Mouse (Mus musculus) hindlimb bud, embryonic 11.5 days (tissue): ENCODE data around the gene Rad54l.

Experiments
- DNase-seq: peaks from one replicate; pipeline ENCODE4 v3.0.0-alpha.2; 2012; ENCODE audit warnings: low read depth, low spot score; ENCODE audit errors: extremely low spot score

The Rad54l gene

DNA sequence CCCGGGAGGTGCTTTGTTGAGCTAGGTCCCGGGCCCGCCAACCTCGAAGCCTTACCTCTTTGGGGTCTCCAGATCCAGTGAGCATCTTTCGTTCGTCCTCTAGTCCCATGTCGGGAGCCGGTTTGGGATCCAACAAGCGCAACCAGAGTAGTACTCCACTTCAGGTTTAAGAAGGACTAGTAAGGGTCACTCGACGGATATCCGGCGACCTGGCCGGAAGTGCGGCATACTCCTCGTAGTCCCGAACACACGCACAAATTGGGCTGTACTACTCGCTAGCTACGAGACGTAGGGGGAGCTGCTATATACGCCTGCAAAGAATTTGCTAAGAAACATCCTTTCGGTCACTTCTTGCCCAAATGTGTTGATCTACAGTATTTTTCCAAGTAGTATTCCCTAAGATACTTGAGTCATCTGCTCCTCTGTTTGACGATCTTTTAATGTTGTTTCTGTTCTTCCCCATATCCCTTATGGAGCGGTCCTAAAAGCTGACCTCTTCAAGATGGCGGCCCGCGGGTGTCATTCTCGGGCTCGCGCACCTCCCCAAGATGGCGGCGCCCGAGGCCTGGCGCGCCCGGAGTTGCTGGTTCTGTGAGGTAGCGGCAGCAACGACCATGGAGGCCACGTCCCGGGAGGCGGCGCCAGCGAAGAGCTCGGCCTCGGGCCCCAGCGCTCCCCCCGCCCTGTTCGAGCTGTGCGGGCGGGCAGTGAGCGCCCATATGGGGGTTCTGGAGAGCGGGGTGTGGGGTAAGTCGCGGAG, 48.4 kb downstream of the Rad54l start, which contains the start of the genes Uqcrh and Lrrc41:
Gene Uqcrh, minus strand, starts transcription at position 211 of the 760 bp plus-strand sequence.
Gene Lrrc41, plus strand, starts transcription at position 409 of the 760 bp plus-strand sequence.
- DNase-seq, result peak; percentile 100

DNA sequence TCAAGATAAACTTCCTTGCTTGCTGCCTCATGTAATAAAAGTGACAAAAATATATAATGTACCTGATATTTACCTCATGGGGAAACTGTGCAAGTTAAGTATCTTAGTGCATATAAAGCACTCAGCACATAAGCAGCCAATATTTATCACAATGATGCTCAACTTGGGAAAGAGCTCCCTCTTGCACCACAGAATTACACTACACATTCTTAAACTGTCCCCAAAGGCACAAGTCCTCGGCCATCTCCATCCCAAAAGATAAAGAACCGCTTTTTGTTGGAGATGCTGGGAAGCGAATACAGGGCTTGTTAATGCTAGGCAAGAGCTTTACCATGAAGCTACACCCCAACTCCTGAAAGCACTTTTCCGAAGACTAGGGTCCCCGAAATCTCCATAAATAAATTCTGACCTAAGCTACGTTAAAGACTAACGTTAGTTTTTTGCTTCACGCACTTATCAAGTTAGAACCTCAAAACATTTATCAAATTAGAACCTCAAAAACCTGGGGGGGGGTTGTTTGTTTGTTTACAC, 49.3 kb downstream of the Rad54l start:
- DNase-seq, result no peak

DNA sequence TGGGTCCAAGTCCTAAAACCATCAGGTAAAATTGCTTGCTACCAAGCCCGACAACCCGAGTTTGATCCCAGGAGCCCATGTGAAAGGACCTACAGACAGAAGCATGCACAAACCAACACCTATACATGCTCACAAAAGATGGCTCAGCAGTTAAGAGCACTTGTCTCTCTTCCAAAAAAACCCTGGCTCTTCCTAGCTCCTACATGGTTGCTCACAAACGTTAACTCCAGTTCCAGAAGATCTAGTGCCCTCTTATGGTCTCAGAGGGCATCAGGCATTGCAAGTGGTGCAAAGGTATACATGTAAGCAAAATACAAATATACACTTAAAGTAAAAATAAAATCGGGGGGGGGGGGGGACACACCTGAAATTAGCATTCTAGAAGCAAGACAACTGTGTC, 50.3 kb downstream of the Rad54l start:
- DNase-seq, result no peak

- no peak for DNase-seq
These were observed 53.4 kb downstream of the Rad54l start for GRCm38 (mm10) chr4:116070116-116070515.

- DNase-seq, result no peak
These were observed 59.6 kb downstream of the Rad54l start for GRCm38 (mm10) chr4:116063855-116064254.

- no peak for DNase-seq
These were observed 64.3 kb downstream of the Rad54l start for GRCm38 (mm10) chr4:116059012-116059726.

DNA sequence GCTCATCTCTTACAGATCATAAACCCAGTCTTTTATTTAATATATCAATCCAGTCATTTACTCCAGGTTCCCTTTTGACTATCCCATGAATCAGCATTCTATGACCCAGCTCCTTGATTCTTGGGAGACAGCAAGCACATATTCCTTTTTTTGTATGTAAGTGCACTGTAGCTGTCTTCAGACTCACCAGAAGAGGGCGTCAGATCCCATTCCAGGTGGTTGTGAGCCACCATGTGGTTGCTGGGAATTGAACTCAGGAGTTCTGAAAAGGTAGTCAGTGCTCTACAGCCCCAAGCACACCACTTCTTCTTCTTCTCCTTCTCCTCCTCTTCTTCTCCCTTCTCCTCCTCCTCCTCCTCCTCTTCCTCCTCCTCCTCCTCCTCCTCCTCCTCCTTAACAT, 65.9 kb downstream of the Rad54l start:
- DNase-seq, result no peak

- DNase-seq, result peak; percentile 81
These were observed 70.0 kb downstream of the Rad54l start, which contains the start of gene Nsun4 for GRCm38 (mm10) chr4:116053399-116053961. Gene Nsun4, minus strand, starts transcription at chr4:116053876.

- no peak for DNase-seq
These were observed 70.8 kb downstream of the Rad54l start for GRCm38 (mm10) chr4:116052526-116053293.

- no peak for DNase-seq
These were observed 74.3 kb downstream of the Rad54l start for GRCm38 (mm10) chr4:116049211-116049610.

DNA sequence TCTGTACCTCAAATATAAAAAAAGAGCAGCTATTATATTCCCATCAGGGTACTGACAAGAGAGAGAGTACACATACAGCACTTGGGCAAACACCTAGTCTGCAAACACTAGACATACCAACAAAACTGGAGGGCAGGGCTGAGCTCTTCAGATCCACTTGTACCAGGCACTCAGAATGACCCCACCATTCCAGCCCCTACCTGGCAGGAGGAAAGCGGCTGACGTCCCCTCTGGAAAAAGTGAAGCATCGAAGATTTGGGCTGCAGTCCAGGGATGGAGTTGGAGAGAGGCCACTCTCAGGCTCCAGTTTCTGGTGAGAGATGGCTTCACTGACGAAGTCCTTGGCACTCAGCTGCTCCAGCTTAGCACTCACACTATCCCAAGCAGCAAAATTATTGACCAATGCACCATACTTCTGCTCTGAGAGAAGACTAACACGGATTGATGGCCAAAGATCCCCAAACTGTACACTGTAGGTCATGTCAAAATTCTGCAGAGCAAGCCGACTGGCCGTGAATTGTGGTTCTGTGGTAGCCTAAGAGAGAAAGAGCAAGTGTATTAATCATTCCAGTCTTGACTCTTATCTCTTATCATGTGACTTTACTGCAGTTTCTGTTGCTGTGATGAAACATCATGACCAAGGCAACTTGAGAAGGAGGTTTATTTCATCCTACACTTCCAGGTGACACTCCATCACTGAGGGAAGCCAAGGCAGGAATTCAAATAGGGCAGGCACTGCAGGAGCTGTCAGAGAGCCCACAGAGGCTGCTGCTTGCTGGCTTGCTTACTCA, 75.2 kb downstream of the Rad54l start:
- DNase-seq, result no peak

- DNase-seq, result no peak
These were observed 75.8 kb downstream of the Rad54l start for GRCm38 (mm10) chr4:116047681-116048080.

- DNase-seq, result no peak
These were observed 76.9 kb downstream of the Rad54l start for GRCm38 (mm10) chr4:116046604-116047003.
